Mouse (Mus musculus): ENCODE data around the gene Rreb1.

Rreb1 gene

DNA sequence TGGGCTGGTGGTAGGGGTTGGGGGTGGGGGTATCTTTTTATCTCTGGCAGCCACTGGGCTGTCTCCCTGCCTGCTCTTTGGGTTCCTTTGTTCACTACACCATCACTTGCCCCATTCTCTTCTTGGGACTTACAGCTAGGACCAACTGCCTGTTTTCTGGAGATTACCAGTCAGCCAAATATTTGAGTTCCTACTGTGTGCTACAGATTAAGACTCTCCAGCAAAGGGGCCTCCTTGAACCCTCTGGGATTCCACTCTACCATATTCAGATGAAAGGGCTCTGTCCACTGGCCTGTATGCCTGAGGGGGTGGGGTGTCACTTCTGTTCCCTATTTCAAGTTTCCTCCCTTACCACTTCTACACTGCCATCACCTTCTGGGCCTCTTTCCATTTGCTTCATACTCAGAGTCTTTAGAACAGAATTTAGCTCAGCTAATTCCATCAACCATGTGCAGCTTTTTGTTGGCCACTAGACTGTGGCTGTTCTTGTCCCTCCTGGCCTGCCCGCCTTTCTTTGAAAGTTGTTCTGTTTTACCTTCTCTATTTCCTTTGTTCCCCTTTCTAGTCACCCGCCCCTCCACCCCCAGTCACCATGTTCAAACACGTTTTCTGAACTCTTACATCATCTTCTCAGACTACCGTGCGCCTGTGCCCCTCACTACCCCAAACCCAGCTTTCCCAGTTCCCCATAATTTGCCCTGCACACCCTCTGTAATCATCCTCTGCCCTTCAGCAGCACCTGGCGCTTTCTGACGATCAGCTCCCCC lies 95.1 kb downstream of the Rreb1 start:
- in situ Hi-C loops (cut with MboI, MseI) = no loop called here

DNA sequence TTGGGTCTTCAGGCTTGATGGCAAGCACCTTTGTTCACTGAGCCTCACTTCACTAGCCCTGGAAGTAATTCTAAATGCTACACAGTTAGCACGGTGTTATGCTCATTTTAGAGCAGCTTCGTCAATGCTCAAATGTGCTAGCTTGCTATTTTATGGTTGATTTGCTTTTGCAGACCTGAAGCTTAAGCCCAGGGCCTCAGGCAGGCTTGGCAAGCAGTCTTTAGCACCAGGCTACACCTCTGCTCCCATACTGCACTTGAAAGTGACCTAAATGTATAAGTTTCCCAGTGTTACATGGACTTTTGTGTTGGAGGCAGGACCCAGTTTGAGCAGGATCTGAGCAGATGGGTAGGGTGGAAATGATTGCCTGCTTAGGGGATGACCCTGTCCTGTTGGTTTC lies 97.7 kb downstream of the Rreb1 start:
- in situ Hi-C loops (cut with MboI, MseI) = no loop called here

DNA sequence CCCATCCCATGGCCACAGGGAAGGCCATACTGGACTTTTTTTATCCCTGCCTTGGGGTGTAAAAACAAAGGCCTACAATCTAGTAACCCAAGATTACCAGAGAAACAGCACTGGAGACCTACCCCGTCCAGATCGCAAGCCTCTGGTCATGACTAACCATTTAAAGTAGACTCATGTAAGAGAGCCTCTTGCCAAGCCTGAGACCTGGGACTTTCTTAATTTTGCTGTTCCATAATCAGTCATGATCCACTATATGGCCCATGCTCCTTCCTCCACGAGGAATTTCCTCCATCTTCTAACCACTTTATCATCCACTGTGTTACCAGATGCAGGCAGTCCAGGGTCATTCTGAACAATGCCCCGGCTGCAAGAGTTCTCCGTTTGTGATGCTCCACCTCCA lies 98.2 kb downstream of the Rreb1 start:
- in situ Hi-C loops (cut with MboI, MseI) = no loop called here

DNA sequence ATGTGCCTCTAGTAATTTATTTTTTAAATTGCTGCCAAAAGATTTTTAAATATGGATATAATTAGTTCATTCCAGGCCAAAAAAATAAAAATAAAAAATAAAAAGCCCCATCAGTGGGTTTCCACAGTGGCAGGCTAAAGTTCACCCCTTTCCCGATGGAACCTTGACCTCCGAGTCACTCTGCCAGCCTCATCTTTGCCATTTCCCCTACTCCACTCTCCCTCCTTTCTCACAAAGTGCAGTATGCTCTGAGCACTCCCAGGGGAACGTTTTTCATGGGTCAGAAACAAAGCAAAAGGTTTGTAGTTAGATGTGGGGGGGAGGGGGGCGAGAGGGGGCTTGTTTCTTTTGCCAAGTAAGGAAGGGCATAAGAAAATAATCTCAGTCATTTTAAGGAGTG lies 98.6 kb downstream of the Rreb1 start:
- in situ Hi-C loops (cut with MboI, MseI) = no loop called here

DNA sequence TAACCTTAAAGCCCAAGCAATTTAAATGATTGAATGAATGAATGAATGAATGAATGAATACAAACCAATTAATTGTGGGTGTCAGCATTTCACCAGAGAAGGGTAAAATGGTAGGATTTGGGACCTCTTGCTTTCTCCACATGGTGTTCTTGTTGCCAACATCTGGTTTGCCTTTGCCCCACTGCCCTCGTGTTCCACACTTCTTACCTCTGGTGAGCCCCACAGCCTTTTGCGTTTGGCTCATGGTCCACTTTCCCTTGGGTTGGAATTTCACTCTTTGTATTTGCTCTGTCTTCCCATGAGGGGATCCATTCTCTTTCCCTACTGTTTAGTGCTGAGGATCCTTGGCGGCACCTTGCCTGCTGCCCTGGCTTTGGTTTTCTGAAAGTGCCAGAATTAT lies 99.0 kb downstream of the Rreb1 start:
- in situ Hi-C loops (cut with MboI, MseI) = no loop called here

DNA sequence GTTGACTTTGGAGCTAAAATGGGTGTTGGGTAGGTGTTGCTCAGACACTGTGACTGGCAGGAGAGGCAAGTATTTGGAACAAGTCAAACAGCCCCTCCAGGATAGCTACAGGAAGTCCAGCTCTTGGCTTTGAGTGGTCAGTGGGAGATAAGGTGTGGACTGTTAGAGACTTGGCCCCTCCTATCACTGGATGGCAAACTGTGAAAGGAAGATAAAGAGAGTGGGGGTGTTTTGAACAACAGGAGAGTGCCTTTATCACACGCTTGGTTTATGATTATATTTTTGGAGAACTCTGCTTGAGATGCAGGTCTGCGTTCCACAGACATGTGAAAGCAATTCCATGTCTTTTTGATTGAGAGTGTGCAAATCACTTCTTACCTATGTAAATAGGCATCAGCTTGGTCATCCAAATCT lies 100.7 kb downstream of the Rreb1 start:
- in situ Hi-C loops (cut with MboI, MseI) = no loop called here

DNA sequence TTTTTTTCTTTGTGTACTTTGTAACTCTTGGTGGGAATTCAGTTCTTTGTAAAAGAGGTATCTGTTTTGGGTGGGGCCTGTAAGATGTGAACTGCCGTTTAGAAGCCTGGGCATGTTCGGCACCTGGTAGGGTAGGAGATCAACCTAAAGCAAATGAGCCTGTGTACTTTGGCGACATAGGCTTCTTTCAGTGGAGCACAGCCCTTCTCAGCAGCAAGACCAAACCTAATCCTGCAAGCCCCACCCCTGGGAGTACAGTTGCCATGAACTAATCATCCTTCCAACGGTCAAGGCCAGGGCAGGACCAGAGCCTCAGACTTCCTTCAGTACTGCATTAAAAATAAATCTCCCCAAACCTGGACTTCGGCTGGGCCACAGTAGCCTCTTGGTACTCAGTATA lies 101.4 kb downstream of the Rreb1 start:
- in situ Hi-C loops (cut with MboI, MseI) = no loop called here

DNA sequence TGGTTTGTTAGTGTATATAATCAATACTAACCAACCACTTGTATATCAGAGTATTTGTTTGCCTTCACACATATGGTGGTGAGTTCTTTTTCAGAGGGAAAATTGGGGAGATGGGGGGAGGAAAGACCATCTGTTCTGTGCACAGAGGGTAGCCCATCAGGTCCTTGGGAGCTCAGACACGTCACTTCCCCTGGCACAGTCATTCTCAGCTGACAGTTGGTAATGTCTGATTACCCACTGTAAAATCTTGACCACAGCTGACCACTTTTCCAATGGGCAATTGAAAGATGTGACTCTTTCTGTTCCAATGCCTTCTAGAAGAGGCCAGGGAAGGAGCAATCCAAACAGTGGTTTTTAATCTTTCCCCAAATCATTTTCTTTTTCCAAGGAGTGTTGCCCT lies 101.8 kb downstream of the Rreb1 start:
- in situ Hi-C loops (cut with MboI, MseI) = no loop called here

DNA sequence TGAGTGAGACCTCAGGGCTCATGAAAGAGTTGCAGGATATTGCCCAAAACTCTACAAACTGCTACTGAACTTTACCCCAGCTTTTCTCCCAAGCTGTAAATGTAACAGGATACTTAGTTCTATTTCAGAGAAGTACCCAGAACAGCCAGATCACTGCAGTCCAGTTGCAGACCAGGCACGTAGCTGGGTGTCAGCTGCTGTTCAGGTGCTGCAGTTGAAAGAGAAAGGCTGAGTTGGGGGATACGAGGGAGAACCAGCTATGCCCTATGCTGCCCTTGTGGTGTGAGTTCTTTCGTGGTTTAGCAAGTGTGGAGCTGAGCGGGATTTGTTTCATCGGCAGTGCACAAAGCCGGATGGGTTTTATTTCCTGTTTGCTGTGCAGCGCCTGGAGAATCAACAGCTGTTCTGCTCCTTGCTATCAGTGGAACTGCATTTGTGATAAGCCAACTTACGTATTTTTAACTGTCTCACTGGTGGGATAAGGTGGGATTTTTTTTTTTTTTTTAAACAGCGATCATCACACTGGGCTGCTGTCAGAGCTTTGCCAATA lies 102.5 kb downstream of the Rreb1 start:
- in situ Hi-C loops (cut with MboI, MseI) = no loop called here

DNA sequence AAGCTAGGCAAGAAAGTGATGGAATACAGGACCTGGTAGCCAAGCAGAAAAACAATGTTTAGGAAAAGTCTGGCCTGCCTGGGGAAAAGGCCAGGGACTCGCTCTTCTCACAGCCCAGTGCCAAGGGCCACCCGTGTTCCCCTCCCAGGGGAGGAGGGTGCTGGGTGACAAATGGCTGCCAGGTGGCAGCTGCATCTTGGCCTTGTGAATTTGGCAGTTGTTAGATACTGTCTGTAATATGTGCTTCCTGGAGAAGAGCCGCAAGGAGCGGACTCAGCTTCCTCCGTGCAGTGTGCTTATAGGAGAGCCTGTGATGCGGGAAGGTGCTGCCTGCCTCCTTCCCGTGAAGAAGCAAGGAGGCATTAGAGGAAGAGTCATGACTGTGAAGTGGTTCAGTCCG lies 104.3 kb downstream of the Rreb1 start:
- in situ Hi-C loops (cut with MboI, MseI) = no loop called here

DNA sequence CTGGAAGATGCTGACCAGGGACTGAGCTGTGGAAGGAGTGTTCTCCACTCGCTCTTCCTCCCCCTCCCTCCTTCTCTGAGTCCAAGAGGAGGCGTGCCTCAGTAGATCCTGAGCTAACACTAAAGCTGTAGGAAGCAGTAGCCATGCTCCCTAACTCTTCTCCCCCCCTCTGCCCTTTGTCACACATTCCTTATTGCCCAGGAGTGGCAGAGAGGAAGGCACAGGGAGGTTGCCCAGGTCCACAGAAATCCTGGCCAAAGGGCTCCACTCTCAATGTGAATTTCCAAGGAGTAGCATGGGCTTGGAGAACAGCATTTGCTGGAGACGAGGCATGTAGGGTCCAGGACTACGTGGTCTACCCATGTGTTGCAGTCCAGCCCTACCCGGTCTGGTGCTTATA lies 104.8 kb downstream of the Rreb1 start:
- in situ Hi-C loops (cut with MboI, MseI) = no loop called here

DNA sequence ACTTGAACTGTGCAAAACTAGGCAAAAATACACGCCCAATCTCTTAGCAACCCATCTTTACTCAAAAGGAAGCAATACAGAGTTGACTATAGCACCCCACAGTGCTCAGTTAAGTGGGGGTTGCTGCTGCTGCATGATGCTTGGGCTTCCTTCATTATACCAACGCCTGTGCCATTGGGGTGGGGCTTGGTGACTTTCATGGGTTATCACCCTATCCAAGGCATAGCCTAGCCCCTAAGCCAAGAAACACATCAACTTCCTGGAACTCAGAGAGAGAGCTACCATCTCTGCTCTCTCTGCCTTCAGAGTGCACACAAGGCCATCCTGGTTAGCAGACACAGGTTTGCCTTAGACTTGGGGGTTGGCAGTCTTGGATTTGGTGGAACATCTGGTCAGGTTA lies 107.2 kb downstream of the Rreb1 start:
- in situ Hi-C loops (cut with MboI, MseI) = no loop called here

DNA sequence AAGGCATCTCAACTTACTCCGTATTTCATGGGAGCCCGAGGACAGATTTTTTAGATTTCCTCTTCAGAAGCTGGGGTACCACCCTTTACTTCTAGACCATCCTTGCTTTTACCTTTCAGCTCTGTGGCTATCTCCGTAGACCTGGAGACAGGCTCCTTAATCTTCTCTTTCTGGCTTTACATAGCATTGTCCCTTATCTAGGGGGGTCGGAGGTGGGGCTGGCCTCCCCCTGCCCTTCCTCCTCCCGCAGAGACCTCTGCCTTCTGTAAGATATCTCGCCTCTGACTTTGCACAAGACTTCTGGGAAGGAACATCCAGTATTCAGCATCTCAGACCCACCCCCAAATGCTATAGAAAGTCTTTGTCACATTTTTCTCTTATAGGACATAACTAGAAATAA lies 107.8 kb downstream of the Rreb1 start:
- in situ Hi-C loops (cut with MboI, MseI) = no loop called here

DNA sequence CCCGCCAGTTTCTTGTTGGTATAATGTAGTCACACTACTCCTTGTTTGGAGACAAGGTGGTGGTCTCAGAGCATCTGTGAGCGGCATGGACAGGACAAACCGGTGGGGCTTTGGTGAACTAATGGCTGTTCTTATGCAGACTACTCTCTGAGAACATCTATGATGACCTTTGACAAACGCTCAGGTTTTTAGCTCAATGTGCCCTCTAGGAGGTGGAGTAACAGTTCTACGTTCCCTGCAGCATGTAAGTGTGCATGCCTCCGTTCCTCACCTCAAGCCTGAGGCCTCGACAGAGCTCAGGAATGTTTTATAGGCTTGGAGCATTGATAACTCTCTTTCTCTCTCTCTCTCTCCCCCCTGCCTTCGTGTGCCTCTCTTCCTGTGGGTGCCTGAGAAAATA lies 116.6 kb downstream of the Rreb1 start:
- in situ Hi-C loops (cut with MboI, MseI) = no loop called here

DNA sequence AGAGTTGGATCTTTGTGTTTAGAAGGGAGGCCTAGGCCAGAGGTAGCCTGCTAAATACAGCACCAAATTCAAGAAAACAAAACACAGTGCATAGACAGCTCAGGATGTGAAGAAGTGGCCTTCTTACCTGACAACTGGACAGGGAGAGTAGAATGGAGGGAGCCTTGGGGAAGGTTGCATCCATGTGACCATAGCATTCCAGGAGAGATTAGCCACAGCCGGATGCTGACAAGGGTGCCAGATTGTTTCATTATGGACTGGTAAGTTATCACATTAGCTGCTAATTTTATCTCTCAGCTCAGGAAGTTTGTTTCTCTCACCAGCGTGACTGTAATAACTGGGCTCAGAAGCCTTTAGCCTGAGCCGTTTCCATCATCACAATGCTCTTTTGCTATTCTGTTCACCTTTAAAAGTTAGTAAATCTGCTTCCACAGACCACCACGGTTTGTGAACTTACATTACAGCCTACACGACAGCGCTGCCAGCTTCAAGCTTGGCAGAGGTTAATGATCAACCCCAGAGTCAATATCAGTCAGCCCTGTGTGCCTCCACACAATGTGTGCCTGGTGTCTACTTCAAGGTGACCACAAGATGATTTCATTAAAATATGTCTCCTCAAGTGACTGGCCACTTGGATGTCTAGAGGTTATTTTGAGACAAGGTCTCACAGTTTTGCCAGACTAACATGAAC lies 117.5 kb downstream of the Rreb1 start:
- in situ Hi-C loops (cut with MboI, MseI) = no loop called here

DNA sequence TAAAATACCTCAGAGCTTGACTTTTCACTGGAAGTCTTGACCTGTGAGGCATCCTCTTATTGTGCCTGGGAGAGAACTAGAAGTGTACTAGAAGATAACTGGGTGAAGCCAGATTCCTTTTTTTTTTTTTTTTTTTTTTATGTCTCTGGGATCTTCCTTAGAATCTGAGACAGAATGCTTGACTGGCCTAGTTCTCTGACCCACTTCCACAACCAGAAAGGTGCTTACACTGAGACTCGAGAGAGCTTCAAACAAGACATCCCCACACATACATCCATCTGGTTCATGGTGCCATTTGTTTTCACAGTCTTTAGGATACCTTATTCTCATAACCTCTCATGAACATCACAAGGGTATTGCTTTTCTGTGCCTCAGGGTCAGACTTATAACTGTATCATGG lies 118.2 kb downstream of the Rreb1 start:
- in situ Hi-C loops (cut with MboI, MseI) = no loop called here

DNA sequence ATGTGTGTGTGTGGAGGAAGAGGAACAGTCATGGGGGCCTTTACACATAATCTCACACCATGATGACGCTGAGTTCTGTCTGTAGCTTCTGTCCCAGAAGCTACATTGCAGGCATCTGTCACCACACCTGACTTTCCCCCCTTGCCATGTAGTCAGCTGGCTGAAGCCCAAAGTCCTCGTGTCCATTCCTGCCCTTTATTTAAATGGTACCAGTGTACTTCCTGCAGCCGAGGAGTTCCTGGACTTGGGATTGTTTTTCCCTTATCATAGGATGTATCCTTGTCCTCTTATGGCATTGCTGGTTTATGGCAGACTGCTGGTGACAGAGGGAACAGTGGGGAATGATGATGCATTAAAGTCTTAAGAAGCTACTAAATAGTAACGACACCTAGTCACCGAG lies 120.6 kb downstream of the Rreb1 start:
- in situ Hi-C loops (cut with MboI, MseI) = no loop called here

DNA sequence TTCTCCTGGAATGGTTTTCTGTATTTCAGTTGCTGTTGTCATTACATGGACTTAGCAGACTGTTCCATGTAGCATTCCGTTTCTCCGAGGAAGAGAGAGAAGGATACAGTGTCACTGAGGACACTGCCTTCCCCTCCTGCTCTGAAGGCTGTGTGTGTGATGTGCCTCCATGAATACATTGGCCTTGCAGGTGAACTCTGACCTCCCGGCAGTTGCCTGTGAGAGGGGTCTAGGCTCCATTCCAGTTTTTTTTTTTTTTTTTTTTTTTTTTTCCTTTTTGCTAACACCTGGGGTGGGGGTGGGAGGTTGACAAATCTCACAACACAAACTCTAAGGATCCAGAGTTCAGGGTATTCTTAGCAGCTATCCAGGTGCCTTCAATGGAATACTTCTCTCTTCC lies 124.8 kb downstream of the Rreb1 start:
- in situ Hi-C loops (cut with MboI, MseI) = loop anchor here in 1 of 2 experiments (10.0 kb wide), 1 partner anchor 1278 kb away; no protein-coding TSS in a partner anchor

DNA sequence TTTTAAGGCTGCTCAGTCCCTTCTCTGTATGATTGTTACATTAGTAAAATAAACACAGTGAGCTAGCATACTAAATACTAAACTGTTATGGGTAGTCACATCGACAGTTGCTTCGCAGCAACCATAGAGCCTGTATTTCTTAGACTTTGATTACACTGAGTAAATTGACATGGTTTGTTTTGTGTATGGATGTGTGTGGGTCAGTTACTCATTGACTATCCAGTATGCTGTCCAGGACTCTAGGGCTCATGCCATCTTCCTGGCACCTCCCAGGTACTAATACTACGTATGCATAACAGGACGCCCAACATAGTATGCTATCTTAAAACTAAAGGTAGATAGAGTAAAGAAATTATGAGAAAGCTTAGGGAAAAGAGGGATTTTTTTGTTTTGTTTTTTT lies 125.3 kb downstream of the Rreb1 start:
- in situ Hi-C loops (cut with MboI, MseI) = loop anchor here in 1 of 2 experiments (10.0 kb wide), 1 partner anchor 1279 kb away; no protein-coding TSS in a partner anchor

DNA sequence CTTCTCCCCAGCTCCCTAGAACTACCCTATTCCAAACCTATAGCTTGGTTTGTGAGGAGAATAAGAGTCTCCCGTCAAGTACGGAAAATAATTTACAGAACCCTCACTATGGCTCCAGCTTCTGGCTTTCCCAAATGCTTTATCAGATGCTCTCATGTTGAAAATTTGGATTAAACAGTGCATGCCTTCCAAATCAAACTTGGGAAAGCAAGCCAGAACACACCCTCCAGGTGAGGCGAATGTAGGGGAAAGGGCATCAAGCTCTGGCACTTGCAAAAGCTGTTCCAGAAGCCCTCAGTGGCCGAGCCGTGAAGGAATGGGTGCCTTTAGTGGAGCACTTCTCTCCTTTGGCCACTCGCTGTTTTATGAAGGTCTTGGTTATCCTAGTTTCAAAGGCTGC lies 126.2 kb downstream of the Rreb1 start:
- in situ Hi-C loops (cut with MboI, MseI) = loop anchor here in 1 of 2 experiments (10.0 kb wide), 1 partner anchor 1280 kb away; no protein-coding TSS in a partner anchor

DNA sequence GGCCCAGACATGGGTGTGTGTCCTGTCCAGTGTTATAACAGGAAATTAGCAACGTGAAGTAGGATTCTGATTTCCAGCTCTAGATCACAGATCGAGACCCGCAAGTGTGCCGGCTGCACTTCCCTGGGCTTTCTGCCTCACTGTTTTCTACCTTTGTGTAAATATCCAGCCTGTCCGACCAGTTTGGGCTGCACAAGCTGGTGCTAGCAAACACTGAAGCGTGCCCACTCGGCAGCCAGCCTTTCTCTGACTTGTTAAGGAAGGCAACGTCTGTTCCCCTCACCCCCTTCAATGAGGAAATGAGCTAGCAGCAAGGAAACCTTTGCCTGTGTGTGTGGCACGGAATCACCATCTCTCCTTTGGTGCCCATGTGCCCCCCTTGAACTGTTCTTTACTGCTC lies 129.9 kb downstream of the Rreb1 start:
- in situ Hi-C loops (cut with MboI, MseI) = loop anchor here in 1 of 2 experiments (10.0 kb wide), 1 partner anchor 1283 kb away; no protein-coding TSS in a partner anchor

DNA sequence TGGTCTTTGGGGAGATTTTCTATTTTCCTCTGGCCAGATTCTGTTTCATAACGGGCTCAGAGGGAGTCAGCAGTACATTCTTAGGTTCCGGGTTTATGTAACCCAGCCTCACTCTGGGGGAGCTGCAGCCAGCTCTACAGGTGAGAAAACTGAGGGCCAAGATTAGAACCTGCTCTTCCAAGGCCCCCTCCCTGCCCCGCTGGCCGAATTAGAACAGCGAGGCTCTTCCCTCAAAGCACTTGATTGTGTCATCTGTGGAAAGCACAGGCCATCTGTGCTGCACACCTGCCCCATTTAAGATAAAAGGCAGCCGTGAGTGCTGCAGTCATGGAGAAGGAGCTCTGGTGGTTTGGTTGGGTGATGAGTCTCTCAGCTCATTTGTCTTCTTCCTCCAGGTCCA lies 130.3 kb downstream of the Rreb1 start:
- in situ Hi-C loops (cut with MboI, MseI) = loop anchor here in 1 of 2 experiments (10.0 kb wide), 1 partner anchor 1284 kb away; no protein-coding TSS in a partner anchor

DNA sequence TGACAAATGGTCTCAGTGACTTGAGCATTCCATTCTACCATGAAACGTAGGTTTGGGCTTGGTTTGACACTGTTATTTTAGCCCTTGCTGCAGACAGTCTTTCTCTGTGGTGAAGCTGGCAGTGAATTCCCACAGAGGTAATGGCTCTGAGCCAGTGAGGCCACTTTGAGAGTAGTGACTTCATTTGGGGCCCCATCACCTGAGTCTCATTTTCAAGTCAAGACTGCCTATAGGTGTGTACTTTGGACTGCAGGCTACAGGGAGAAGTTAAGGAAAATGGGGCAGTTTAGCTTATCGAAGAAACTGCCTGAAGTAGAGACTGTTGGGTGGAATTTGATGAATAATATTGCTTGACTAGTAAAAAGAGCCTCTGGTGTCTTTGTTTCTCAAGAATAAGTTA lies 131.0 kb downstream of the Rreb1 start:
- in situ Hi-C loops (cut with MboI, MseI) = loop anchor here in 1 of 2 experiments (10.0 kb wide), 1 partner anchor 1284 kb away; no protein-coding TSS in a partner anchor

All from T-helper 17 cell (primary cell).